Mouse (Mus musculus) kidney, adult 11 months (tissue): ENCODE measurements around the gene Itsn1.

ENCODE experiments used
- DNase-seq: peaks from one replicate; pipeline ENCODE4 v3.0.0; 2022

Itsn1 gene

GRCm38 (mm10) chr16:91848906-91849603, 120.0 kb downstream of the Itsn1 start:
- DNase-seq, result no peak

- no peak for DNase-seq
Observed at GRCm38 (mm10) chr16:91850175-91850574, 121.1 kb downstream of the Itsn1 start.

DNA sequence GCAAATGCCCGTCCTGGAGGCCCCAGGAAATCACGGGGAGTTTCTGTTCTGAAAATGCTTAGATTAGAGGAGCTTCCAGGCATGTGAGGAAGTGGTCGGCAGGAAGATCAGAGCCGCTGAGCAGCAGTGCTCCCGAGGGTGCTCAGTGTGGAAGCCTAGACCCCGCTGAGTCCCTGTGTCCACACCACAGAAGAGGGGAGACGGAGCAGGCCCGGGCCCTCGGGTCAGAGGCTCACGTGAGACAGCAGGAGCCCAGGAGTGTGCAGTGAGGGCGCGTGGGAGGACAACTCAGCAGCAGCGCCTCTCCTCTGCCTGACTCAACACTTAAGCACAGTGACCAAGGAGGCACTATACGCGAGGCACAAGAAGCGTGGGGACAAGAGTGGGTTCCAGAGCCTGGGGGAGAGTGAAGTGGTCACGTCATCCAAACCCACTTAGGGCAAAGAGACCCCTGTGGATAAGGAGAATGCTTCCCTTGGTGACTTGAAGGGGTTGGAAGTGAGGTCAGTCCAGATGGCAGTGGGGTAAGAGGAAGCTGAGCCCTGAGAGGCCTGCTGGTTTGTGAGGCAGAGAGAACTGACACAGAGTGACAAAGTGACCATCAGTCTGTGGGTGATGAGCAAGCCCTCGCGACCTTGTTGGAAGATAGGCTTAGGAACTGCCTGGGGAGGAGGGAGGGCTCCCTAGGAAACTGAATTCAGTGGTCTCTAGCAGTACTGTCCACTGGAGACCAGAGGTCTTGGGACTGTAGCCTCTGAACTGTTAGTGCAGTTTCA, 122.6 kb downstream of the Itsn1 start:
- DNase-seq, result no peak

DNA sequence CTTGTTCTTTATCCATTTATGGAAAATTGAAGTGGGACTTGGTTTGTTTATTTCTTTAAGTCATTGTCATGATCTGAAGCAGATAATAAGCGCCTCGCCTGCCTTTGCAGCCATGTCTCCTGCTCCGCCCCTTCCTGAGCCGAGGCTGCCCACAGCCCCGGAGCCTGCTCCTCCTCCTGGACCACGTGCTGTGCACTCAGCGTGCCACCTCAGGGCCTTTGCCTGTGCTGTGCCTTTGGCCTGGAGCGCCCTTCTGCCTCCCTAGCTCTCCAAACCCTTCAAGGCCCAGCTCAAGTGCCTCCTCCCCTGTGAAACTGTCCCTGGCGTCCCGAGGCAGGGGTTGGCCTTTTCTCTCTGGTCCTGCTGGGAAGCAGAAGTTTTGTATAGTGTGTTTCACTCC, 123.7 kb downstream of the Itsn1 start:
- no peak for DNase-seq

DNA sequence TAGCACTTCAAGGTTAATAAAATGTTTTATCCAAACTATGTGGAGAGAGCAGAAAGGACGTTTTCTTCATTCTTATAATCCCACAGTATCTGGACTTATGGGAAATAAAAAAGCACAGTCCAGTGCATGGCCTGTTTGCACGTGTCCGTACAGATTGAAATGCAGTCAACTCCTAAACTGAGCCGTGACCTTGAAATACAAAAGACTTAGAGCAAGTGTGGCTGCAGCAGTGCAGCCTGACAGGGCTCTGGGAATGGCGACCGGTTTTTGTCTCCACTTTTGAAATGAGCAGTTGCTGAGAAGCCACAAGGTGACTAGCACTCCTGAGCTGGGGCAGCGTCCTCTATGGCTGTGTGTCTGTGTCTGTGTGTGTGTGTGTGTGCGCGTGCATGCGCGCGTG, 124.1 kb downstream of the Itsn1 start:
- no peak for DNase-seq

DNA sequence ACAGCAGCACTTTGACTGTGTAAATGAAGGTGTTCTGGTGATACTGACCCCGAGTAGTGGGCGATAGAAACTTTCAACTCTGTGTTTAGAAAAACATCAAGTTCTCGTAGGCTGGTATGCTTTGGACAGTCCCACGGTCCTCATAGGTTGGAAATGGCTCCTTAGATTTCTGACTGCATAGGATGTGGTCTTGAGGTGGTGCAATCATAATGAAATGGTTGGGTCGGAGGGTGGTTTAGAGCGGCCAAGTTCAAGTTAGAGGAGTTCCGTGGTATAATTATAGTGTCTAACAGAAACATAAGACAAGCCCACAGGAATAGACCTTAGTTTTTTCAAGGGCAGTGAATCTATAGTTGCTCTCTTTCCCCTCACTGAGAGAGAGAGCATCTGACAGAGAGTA, 129.6 kb downstream of the Itsn1 start:
- no peak for DNase-seq

- DNase-seq, result no peak
Observed at GRCm38 (mm10) chr16:91859203-91859602, 130.1 kb downstream of the Itsn1 start.

- DNase-seq, result no peak
Observed at GRCm38 (mm10) chr16:91859958-91860357, 130.9 kb downstream of the Itsn1 start.

DNA sequence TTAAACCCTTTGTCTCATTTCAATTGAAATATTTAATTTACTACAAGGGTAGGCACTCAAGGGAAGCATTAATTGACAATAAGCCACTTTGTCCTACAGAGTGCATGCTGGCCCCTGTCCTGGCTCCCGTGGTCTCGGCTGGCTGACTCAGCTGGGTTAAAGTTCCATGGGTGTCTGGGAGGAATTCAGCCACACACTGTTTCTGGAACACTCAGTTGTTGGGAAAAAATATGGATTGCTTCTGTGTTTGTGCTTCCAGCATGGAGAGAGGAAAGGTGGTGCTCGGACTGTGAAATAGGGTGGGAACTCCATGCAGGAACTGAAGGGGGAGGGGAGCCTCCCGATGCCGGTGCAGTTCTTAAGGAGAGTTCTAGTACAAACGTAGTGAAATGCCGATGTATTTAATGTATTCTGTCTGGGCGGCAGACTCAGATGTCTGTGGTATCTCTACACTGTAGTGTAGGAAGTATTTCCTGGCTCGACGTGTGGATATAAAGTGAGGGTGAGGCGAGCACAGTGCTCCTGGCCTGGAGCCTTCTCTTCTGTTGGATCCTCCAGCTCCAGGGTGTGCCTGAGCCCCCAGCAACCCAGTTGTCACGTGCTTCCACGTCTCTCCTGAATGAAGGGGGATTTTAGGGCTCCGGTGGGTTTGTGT, 131.5 kb downstream of the Itsn1 start:
- peak; percentile 51 for DNase-seq

- DNase-seq, result no peak
Observed at GRCm38 (mm10) chr16:91861784-91862371, 132.8 kb downstream of the Itsn1 start.

DNA sequence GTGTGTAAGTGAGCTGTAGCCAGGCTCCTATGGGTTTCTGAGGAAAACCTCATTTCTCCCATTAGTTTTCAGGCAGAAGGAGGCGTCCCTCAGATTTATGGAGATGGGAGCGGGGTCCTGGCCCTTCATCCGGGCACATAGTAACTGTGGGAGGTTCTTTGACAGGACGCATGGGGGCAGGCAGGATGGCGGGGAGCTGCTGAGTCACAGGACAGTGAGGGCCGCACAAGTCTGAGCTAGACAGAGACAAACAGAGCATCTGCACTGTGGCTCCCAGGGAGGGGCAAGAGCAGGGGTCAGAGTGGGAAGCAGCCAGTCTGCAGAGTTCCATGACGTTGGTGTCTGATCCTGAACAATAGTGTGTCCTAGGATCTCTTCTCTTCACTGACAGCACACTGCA, 133.8 kb downstream of the Itsn1 start:
- DNase-seq, result peak; percentile 39

DNA sequence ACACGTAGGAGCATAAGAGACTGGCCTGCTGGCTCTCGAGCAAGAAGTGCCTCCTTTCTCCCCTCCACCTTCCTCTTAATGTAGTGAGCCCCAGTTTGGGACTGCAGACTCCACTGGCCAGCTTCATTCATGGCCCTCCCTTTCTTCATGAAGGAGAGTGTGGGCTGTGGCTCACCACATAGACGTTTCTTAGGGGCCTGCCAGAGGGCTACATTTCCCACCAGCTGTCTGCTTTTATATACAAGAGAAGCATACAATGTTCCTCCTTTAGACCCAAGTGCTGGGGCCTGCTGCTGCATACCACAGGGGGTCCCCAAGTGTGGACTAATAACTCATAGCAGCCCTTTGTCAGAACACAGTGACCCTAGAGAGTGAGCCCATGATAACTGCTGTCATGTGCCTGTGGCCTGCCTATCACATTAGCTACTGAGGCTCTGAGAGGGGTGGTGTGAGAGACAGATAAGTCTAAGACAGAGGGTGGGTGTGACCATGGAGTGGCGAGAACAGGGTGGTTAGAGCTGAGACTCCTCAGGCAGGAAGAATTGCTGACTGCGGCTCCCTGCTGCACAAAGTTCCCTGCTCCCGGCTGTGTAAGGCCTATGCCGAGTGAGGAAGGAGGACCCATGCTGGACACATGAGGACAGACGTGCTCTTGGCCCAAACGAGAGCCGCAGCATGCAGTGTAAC, 135.7 kb downstream of the Itsn1 start:
- no peak for DNase-seq

- no peak for DNase-seq
Observed at GRCm38 (mm10) chr16:91865570-91866257, 136.6 kb downstream of the Itsn1 start.

DNA sequence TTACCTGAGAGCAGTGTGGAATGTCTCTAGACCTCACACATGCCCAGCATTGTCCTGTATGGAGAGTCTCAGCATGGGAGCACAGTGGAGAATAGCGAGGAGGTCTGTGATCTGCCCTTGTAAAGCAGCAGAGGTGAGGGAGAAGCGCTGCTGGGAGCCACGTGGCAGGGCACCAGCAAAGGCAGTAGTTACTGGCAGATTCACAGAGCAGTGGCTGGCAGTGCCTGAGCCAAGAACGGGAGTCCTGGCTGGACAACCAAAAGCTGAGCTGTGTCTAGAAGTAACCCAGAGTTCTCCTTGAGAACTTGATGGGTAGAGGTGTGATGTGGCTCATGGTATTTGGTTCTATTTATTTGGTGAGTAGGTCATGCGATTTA, 137.2 kb downstream of the Itsn1 start:
- no peak for DNase-seq

- no peak for DNase-seq
Observed at GRCm38 (mm10) chr16:91867672-91868071, 138.6 kb downstream of the Itsn1 start.

GRCm38 (mm10) chr16:91868943-91869911, 140.1 kb downstream of the Itsn1 start:
- DNase-seq, result peak; percentile 28

GRCm38 (mm10) chr16:91870158-91870582, 141.1 kb downstream of the Itsn1 start:
- no peak for DNase-seq

DNA sequence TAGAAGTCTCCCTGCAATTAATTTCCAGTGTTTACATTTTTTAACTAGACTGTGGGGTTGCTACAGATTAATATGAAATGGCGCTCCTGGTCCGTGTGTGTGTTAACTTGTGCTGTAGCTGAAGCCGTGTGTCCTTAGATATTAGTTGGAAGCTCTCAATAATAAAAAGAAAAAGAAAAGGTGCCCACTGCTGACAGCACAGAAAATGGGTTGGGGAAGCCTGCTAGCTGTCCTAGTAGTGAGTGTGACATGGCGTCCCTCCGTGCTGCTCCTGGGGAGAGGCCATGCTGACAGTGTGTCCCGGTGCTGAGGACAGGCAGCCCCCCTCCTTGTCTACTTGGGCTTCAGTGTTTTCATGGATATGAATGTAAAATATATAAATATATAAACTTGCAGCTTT, 142.1 kb downstream of the Itsn1 start:
- no peak for DNase-seq

DNA sequence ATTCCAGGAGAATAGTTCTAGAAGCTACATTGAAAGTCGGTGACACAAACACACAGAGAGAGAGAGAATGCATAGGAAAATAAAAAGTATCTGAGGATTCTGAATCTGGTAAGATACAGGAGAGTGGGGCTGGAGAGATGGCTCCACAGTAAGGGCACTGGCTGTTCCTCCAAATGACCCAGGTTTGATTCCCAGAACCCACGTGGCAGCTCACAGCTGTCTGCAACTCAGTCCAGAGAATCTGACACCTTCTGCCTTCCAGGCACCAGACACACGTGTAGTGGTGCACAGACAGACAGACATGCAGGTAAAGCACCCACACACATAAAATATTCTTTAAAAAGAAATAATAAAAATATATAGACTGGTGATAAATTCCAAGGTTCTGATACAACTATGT, 144.6 kb downstream of the Itsn1 start:
- DNase-seq, result no peak

GRCm38 (mm10) chr16:91875567-91876344, 146.7 kb downstream of the Itsn1 start:
- DNase-seq, result peak; percentile 37
